Mouse (Mus musculus): ENCODE data around the gene Klhl5. TPM values are rescaled to one million over a fixed set of nuclear protein-coding genes. Genes with fewer than 3 reads are reported as not detected.

Klhl5 gene
- polyA plus RNA-seq (2015; fragmentation: Nextera tagmentation; extraction: Ambion mirVana): 9.6 and 10.1 TPM in 2 replicates

DNA sequence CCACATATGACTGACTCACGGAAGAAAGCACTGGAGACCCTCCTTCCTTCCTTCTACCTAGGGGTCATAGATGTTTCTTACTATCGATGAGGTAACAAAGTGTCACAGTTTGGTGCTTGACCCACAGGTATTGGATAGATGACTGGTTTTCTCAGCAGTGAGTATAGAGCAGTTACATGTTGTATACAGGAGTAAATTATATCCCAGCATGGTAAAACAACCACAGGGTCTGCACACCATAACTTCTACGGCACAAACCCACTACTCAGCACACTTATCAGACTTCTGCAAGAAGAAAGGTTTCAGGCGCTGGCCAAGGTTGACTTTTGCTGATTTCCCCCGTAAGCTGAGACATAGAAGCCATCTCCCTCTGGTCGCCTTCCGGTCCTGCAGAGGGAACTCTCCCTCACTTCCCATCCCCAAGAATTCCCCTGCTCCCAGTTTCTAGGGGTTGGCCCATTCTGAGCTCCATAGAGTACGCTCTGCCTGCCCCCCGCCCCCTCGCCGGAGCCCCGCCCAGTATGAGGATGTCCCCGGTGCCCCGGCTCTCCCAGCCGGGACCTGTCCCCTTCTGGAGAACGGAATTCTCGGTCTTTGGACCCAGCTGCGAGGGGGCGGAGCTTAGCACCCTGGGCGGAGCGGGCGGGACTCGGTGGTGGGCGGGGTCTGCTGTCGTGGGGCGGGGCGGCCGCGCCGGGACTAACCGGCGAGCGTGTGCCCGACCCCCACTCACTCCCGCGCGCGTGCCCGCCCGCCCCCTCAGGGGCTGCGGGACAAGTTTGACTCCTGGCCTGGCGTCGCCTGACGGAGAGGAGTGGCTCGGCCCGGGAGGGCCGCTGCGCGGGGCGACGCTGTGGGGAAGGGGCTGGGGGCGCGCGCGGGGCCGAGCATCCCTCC is at the start of gene Klhl5:
Klhl5 (plus strand) TSS at position 664 of the 897 bp plus-strand sequence.
- DNase-seq (ENCODE audit: low spot score): peak; percentile 85

DNA sequence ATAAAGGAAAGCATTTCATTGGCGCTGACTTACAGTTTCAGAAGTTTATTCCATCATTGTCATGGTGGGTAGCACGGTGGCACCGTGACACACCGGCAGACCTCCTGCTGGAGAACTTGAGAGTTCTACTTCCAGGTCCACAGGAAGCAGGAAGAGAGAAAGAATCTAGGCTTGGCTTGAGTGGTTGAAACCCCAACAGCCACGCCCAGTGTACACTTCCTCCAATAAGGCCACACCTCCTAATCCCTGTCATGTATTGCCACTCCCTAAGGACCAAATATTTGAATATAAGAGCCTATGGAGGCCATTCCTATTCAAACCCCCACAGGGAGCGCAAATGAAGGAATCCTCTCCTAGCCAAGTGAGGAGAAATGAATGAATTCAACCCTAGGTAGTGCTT is 49.7 kb upstream of the Klhl5 start:
- DNase-seq (ENCODE audit: low spot score): no peak

GRCm38 (mm10) chr5:65059806-65060205 is 47.5 kb upstream of the Klhl5 start:
- no peak for DNase-seq (ENCODE audit: low spot score)

- DNase-seq (ENCODE audit: low spot score): no peak
Observed at GRCm38 (mm10) chr5:65062236-65062635, 45.1 kb upstream of the Klhl5 start.

DNA sequence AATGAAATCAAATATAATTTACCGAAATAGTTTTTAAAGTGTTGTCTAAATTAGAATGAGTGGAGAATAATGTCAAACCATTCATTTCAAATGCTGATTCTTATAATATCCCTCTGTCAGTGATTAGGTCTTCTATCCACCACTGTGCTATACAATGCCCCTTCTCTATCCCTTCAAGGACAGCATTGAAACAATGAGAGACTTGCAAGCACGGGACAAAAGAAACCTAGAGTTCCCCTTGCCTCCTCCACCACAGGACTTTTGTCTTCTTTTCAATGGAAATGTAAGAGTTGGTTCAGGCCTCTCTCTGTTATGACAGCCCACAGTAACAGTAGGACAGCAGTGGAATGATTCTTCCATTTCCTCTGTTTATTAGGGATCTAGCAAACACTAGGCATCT is 44.1 kb upstream of the Klhl5 start:
- DNase-seq (ENCODE audit: low spot score): no peak

DNA sequence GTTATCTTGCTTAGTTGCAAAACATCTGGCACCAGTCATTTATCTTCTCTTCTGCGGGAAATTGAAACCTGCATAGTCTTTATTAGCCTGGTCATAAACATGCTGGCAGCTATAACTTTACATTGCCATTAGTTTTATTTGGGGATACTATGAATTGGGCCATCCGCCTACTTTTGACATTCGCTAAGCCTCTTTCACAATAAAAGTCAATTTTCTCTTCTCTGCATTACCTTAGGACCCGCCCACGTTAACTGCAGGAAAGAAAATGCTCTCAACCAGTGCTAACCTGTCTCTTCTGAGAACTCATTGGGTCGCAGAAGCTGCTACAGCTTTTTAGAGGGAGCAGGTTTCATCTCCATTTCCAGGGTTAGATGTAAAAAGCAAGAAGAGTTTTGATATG is 39.2 kb upstream of the Klhl5 start:
- no peak for DNase-seq (ENCODE audit: low spot score)

GRCm38 (mm10) chr5:65069872-65070271 is 37.5 kb upstream of the Klhl5 start:
- DNase-seq (ENCODE audit: low spot score): no peak

DNA sequence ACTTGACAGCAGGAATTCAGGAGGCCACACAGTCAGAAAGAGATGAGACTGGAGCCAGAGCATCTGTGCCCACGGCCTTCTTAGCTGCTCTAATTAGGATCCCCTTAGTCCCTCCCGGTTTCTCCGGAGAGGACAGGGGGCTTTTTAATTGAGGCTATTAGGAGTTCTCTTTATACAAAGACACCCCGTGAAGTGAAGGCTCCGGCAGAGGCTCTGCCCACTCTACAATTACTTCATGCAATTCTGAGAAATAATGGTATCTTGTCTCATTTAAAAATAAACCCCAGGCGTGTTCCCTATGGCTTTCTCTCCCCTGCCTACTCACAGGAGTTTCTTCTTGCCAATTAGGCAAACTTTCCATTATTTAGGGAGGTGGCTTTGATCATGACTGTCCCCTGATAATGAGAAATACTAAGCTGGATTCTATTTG is 35.6 kb upstream of the Klhl5 start:
- no peak for DNase-seq (ENCODE audit: low spot score)

DNA sequence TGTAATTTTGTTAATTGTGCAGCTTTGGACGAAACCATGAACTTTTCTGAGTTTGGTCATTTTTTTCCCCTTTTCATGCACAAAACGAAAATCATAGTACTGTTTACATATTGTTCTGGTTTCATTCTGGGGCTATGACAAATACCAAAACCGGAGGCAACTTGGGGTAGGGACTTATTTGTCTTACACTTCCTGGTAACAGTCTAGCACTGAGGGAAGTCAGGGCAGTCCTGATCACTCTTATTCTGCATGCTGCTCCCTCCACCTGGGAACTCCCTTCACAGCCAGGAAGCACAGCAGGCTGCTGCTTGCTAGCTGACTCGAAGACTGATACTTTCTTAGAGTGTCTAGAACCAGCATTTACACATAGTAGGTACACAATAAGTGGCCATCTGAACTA is 34.1 kb upstream of the Klhl5 start:
- DNase-seq (ENCODE audit: low spot score): no peak

GRCm38 (mm10) chr5:65074693-65075092 is 32.6 kb upstream of the Klhl5 start:
- no peak for DNase-seq (ENCODE audit: low spot score)

- DNase-seq (ENCODE audit: low spot score): no peak
Observed at GRCm38 (mm10) chr5:65076087-65076486, 31.3 kb upstream of the Klhl5 start.

- DNase-seq (ENCODE audit: low spot score): no peak
Observed at GRCm38 (mm10) chr5:65076748-65077147, 30.6 kb upstream of the Klhl5 start.

- DNase-seq (ENCODE audit: low spot score): no peak
Observed at GRCm38 (mm10) chr5:65078081-65078480, 29.3 kb upstream of the Klhl5 start.

DNA sequence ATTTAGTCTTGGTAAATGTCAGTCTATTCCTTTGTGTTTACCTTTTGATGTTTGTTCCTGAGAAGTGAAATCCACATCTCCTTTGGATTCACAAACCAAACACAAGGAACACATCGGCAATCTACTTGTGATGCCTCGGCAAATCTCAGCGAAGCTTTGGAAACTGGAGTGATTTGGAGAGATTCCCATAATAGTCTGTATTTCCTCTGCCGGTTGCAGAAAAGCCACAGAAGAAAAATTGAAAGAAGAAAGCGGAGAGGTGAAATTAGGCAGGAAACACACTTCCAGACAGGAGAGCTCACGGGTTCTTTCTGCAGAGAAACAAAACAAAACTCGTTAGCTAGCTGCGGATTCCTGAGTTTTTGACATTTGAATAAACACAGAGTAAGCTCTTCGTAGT is 27.5 kb upstream of the Klhl5 start:
- DNase-seq (ENCODE audit: low spot score): no peak

- DNase-seq (ENCODE audit: low spot score): no peak
Observed at GRCm38 (mm10) chr5:65081836-65082235, 25.5 kb upstream of the Klhl5 start.

GRCm38 (mm10) chr5:65086522-65086921 is 20.8 kb upstream of the Klhl5 start:
- no peak for DNase-seq (ENCODE audit: low spot score)

GRCm38 (mm10) chr5:65089707-65090106 is 17.6 kb upstream of the Klhl5 start:
- DNase-seq (ENCODE audit: low spot score): no peak

GRCm38 (mm10) chr5:65091184-65091858 is 16.0 kb upstream of the Klhl5 start:
- peak; percentile 60 for DNase-seq (ENCODE audit: low spot score)

DNA sequence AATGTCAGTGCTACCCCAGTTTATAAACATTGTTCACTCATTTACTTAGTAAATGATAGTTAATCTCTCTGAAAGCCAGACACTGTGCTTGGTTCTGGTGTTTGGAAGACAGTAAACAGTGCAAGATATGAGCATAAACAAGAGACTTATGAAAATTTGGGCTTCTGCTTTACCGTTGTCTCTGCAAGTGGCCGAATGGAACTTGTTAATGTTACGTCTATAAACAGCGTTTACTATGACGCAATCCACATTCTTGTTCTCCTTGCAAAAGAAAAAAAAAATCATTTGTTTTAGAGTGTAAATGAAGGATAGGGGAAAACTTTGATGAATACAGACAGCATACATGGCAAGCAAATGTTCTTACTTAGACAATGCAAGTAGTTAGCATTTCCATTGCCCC is 15.4 kb upstream of the Klhl5 start, which contains the start of gene Tmem156:
Tmem156 (minus strand) TSS at position 212 of the 400 bp plus-strand sequence.
- DNase-seq (ENCODE audit: low spot score): no peak

DNA sequence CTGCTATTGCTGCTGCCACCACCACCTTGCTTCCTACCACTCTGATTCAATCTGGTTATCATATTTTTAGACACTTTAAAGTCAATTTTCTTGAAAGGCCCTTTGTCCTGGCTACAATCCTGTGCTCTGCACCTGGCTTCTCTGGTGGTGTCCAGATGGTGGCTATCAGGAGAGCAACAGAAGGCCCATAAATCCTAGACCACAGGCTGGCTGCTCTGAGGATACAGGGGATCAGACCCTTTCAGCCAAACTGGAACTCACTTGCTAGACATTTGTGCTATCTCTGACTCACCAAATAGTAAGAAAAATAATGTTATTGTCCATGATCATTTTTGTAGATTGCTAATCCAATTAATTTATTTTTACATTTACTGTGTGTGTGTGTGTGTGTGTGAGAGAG is 13.6 kb upstream of the Klhl5 start:
- DNase-seq (ENCODE audit: low spot score): no peak

GRCm38 (mm10) chr5:65094902-65095545 is 12.3 kb upstream of the Klhl5 start:
- DNase-seq (ENCODE audit: low spot score): no peak

GRCm38 (mm10) chr5:65096082-65096481 is 11.3 kb upstream of the Klhl5 start:
- no peak for DNase-seq (ENCODE audit: low spot score)
